Mouse (Mus musculus) kidney, postnatal 36 days (tissue): ENCODE results near the gene 5730522E02Rik.
A peak's percentile ranks its signal among the peaks of the same experiment; 100 is the strongest.

Experiments used
- DNase-seq, 2 experiments: peaks; one replicate each; pipeline ENCODE4 v3.0.0; 2021 to 2022; ENCODE audit warnings: mixed read lengths in 2 of 2

5730522E02Rik gene

GRCm38 (mm10) chr11:25664562-25665104 is 545.9 kb downstream of the 5730522E02Rik start:
- DNase-seq = no peak

GRCm38 (mm10) chr11:25646282-25646681 is 564.3 kb downstream of the 5730522E02Rik start:
- no peak for DNase-seq

GRCm38 (mm10) chr11:25644767-25645622 is 565.6 kb downstream of the 5730522E02Rik start:
- peak; percentile 41 to 71 for DNase-seq

GRCm38 (mm10) chr11:25606886-25607285 is 603.7 kb downstream of the 5730522E02Rik start:
- no peak for DNase-seq

- DNase-seq = no peak
Measured at GRCm38 (mm10) chr11:25600030-25600429, 610.5 kb downstream of the 5730522E02Rik start.

DNA sequence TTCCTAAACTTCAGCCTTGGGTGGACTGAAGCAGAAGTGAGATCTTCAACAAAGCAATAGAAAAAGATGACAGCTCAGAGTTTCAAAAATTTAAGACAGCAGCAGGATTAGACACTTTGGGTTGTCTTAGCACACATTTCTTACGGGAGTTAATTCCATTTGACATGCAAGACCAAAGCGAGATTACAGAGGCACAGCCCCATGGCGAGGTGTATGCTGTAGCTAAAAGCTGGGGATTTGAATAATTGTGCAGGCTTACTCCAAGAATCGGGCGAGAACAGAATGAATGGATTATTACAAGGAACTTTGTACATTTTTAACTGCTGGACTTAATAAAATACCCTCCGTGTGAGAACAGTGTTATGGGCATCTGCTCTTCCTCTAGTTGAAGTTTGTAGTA is 615.3 kb downstream of the 5730522E02Rik start:
- no peak for DNase-seq

- DNase-seq = no peak
Measured at GRCm38 (mm10) chr11:25594780-25595179, 615.8 kb downstream of the 5730522E02Rik start.

DNA sequence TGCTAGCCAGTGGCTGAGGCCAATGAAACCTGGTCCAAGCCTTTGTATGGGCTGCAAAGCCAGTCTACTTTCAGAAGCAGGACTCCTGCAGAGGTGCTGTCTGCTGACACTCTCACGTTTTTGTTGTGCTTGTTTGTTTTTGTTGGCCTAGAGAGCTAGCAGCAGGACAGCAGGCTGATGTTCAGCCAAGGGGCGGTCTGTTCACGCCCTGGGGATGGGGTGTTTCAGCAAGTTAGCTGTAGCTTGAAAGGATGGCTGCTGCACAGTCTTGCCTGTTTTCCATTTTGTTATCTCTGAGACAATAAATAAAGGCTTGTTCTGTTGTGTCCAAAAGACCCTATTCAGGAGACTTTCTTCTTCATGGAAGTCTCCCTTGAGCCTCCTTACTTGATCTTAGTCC is 618.3 kb downstream of the 5730522E02Rik start:
- no peak for DNase-seq

- peak in 1 of 2 experiments; percentile 7 for DNase-seq
Measured at GRCm38 (mm10) chr11:25590215-25590614, 620.3 kb downstream of the 5730522E02Rik start.

GRCm38 (mm10) chr11:25589509-25589908 is 621.1 kb downstream of the 5730522E02Rik start:
- no peak for DNase-seq

- DNase-seq = no peak
Measured at GRCm38 (mm10) chr11:25574129-25574465, 636.5 kb downstream of the 5730522E02Rik start.

- no peak for DNase-seq
Measured at GRCm38 (mm10) chr11:25573408-25574128, 637.0 kb downstream of the 5730522E02Rik start.

DNA sequence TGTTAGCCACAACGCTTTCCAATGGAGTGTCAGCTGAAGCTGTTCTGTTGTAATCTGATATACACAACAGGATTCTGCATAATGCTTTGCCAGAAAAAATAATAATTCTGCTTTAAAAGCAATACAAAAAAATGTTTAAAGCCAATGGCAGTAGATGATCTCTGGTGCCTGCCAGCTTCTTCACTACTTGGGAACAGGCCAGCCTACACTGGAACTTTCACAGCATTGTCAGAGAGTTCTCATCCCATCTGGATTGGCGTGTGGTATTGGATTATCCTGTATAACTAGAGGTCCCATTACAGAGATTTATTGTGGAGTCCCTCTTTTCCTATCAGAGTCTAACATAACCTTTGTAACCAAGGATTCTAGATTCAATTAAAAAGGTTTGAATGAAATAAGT is 639.2 kb downstream of the 5730522E02Rik start:
- DNase-seq = no peak
